Mouse (Mus musculus) large intestine, adult 2 months (tissue): ENCODE measurements at regions not wholly inside any gene's neighbourhood (a gene's known extent, or its start where the extent isn't known, plus 50 kb on each side); places are given as distances from the start of the nearest gene placed in this dataset.

Source experiments
- DNase-seq: peaks from one replicate; pipeline ENCODE4 v3.0.0-alpha.2; 2012; ENCODE audit warnings: low read depth, low spot score
- WGBS: fragments of 180-500 bp; shearing (Covaris S2); methylation state at CpG from one replicate; pipeline ENCODE4 v1.1.7; 2018; 5-methylcytosine and 5-hydroxymethylcytosine counted together

- no peak for DNase-seq
These were observed 295.3 kb downstream of the Qk start for GRCm38 (mm10) chr17:10024323-10024722.

DNA sequence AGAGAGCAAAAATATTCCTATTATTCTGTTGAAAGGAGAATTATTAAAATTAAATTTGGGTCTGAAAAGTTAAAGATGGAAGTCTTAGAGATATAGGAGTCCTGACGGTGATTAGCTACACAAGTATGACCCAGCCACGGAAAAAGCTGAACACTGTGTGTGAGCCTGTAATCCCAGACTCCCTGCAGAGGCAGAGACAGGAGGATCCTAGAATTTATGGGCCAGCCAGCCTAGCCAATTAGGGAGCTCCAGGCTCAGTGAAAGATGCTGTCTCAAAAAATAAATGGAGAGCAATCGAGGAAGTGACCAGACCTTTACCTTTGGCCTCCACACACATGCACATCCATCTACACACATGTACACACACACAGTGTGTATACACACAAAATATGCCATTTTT is 307.5 kb downstream of the Qk start:
- WGBS = 81% methylated on average over 3 of the region's 3 CpGs
- no peak for DNase-seq

- no peak for DNase-seq
- 74% methylated on average over 8 of the region's 8 CpGs for WGBS
These were observed 307.9 kb downstream of the Qk start for GRCm38 (mm10) chr17:10011728-10012127.

DNA sequence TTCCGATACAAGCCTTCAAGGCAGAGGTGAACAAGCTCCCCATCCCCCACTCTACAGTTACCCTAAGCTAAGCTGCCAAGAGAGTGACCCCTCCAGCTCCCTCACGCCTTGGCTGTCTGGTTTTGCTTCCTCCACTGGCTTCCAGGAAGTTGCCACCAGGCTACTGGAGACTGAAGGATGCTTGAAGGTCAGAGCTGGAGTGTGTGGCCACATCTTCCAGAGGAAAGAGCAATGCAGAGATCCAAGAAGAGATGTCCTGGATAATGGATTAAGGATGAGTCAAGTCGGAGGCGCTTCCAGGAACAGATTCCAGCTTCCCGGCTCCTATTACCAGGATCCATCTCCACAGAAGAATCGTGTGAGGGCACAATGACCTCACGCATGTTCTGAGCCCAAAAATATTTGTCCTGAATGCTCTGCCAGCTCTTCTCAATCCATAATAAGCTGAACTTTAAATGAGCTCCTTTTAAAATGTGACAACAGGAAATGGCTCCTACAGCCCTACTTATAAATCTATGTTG is 318.5 kb downstream of the Qk start:
- WGBS = 60% methylated on average over 7 of the region's 7 CpGs
- no peak for DNase-seq

DNA sequence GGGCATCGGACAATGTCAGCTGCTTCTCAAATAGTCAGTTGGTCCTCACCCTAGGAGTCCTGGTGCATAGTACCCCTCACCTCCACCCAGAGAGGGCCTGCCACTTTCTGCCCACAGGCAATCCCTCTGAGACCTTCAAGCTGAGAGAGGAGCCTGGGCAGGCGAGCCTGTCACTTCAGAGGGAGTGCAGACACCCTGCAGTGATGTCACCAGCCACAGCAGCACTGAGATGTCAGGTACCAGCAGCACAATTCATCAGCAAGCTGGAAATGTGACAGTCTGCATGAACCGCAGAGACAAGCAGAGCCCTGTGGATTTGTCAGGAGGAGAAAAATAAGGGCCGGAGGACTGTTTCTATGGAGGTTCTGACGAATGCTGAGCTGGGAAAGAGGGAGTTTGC is 324.3 kb downstream of the Qk start:
- 74% methylated on average over 5 of the region's 5 CpGs for WGBS
- DNase-seq = no peak

GRCm38 (mm10) chr17:9990744-9991143 is 321.2 kb upstream of the Pabpc6 start:
- WGBS = 94% methylated on average over 1 of the region's 1 CpGs
- DNase-seq = no peak

DNA sequence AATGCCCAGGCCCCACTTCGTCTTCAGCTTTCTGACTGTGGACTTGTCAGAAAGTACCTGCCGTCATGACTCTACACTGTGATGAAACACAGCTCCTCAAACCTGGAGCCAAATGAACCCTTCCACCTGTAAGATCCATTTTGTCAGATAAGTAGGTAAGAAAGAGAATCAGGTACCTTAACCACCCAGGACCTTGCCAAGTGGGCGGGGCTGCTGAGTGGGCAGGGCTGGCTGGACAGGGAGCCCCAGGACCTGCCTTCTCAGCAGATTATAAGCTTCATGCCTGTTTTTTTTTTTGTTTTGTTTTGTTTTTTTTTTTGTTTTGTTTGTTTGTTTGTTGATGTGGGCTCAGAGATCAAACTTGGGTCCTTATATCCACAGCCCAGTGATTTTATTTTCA is 311.8 kb upstream of the Pabpc6 start:
- no peak for DNase-seq
- 85% methylated on average over 3 of the region's 3 CpGs for WGBS

- DNase-seq = no peak
- whole genome bisulfite sequencing = 79% methylated on average over 4 of the region's 4 CpGs
These were observed 307.4 kb upstream of the Pabpc6 start for GRCm38 (mm10) chr17:9976866-9977421.

DNA sequence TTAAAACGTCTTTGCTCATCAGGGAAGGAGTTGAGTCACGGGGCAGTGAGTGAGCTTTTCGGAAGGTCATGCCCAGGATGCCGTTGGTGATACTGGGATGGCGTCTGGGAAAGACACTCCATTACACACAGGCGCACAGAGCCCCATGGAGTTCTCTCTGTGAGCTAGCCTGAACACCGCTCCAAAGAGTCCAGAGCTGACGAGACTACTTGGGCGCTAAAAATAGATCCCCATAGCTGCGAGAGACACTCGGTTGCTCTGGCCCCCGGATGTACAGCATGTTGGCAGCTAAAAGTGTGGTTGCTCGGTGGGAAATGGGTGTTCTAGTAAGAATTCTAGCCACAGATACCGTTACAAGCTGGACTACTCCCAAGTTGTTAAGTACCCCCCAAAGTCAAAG is 306.5 kb upstream of the Pabpc6 start:
- whole genome bisulfite sequencing = 77% methylated on average over 14 of the region's 14 CpGs
- DNase-seq = no peak

GRCm38 (mm10) chr17:9975153-9975552 is 305.6 kb upstream of the Pabpc6 start:
- 74% methylated on average over 1 of the region's 1 CpGs for WGBS
- DNase-seq = no peak

- DNase-seq = no peak
- 31% methylated on average over 7 of the region's 7 CpGs for WGBS
These were observed 298.5 kb upstream of the Pabpc6 start for GRCm38 (mm10) chr17:9967988-9968387.

- 46% methylated on average over 10 of the region's 10 CpGs for WGBS
- DNase-seq = no peak
These were observed 293.4 kb upstream of the Pabpc6 start for GRCm38 (mm10) chr17:9962893-9963436.

DNA sequence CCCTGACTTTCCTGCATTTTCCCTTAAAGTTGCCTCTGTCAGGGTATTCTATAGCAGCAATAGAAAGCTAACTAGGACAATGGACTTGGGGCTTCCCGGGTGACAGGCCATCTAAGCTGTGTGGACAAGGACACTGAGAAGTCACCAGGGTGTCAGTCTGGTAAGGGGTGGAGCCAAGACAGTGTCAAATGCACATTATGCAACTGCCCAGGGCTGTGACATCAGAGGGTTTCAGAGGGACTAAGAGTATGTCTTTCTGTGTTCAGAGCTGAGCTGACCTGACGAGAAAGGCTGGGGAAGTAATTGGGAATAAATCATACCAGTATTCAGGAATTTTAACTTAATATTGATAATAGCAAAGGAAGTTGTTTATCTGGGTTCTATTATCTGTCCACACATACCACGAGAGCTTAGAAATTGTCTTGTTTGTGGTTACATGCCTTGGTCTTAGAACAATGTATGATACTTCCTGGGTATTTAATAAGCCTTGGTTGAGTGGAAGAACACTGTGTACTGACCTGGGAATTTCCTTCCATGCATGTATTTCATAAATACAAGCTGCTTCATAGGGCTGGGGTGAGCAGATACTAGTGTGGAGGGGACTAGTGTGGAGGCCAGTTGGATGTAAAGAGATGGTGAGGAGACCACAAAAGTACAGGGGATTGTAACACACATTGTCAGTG is 279.6 kb upstream of the Pabpc6 start:
- WGBS = 86% methylated on average over 3 of the region's 3 CpGs
- DNase-seq = no peak

DNA sequence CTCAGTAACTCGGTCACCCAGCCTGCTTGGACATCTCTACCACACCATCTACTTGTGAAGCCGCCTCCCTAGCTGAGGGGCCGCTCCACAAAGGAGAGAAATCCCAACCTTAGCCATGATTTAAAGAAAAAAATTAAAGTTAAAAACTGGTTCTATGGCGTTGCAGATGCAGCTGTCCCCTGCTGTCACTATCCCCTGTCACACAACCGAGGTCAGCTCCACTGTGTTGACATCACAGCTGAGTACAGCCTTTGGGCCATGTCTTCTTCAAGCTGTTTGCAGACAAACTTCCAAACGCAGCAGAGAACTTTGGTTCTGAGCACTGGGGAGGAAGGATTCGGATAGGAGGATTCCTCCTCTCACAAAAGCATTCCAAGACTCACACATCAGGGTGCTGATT is 278.1 kb upstream of the Pabpc6 start:
- 76% methylated on average over 7 of the region's 7 CpGs for WGBS
- no peak for DNase-seq

- WGBS = 81% methylated on average over 8 of the region's 8 CpGs
- no peak for DNase-seq
These were observed 275.0 kb upstream of the Pabpc6 start for GRCm38 (mm10) chr17:9944513-9944912.

DNA sequence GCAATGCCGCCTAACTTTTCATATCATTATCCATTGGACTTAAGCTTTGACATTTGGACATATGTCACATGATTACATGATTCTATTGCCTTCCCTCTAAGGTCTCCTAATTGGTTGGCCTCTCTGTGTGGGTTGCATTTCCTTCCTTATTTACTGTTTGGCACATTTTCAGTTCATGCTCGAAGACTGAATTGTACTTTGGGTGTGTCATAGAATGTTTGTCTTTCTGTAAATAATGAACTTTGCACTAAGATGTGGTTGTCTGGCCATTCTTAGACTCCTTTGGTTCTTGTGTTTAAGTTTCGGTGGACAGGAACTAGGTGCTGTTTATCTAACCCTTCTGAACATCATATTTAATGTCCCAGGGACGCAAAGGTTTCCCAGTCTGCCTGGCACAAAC is 272.7 kb upstream of the Pabpc6 start:
- DNase-seq = peak; percentile 29
- 23% methylated on average over 4 of the region's 4 CpGs for WGBS

GRCm38 (mm10) chr17:9939576-9939975 is 270.1 kb upstream of the Pabpc6 start:
- no peak for DNase-seq
- 83% methylated on average over 6 of the region's 6 CpGs for WGBS

- WGBS = 85% methylated on average over 10 of the region's 10 CpGs
These were observed 268.9 kb upstream of the Pabpc6 start for GRCm38 (mm10) chr17:9938426-9938825.

GRCm38 (mm10) chr17:9937211-9937610 is 267.7 kb upstream of the Pabpc6 start:
- no peak for DNase-seq
- 88% methylated on average over 5 of the region's 5 CpGs for WGBS

More at GRCm38 (mm10) chr17:9938426-9938825, 268.9 kb upstream of the Pabpc6 start:
- no peak for DNase-seq

DNA sequence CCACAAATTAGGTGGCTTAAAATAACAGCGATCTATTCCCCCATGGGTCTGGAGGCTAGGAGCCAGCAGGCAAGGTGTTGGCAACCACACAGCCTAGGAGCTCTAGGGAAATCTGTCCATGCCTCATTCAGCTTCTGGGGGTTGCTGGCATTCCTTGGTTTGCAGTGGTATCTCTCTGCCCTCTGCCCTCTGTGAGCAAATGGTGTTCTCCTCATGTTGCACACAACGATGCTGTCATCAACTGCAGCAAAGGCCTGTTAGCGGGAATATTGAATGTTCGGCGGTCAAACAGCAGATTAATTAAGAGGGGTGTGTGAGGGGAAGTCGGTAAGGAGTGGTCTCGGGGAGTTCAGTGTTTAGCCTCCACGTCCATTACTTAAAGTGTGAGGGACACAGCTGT is 262.7 kb upstream of the Pabpc6 start:
- 89% methylated on average over 8 of the region's 8 CpGs for WGBS

DNA sequence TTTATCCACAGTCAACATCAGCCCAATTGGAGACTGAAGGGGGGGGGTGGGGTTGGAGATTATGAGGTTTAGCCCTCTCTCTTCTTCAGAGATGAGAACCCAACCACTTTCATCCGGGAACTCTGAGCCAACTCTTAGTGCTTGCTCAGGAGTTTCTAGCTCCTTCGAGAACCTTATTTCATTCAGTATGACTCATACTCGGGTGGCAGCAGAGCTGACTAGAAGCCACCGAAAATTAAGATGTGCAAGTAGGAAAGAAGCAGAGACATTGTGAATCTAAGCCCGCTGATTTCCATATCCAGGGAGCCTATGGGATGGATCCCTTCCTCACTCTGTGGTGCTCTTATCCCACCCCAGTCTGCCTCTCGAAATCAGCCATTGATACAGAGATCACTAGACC is 262.0 kb upstream of the Pabpc6 start:
- 65% methylated on average over 6 of the region's 6 CpGs for WGBS

More for the DNA sequence above, 262.7 kb upstream of the Pabpc6 start:
- no peak for DNase-seq

More for the DNA sequence above, 262.0 kb upstream of the Pabpc6 start:
- DNase-seq = no peak
